Mouse (Mus musculus) lung, adult 2 months (tissue): ENCODE results near the gene Amy2a5.
"Not testable (repeated sequence)": the region's sequence is repeated elsewhere in the genome, so short reads cannot be mapped to it uniquely, and the experiment has no call there.

Source experiments
- CTCF ChIP-seq: fragments of 200-500 bp; IDR thresholded peaks from 2 replicates; pipeline ENCODE4 v1.5.1; 2011; ENCODE audit warnings: mild to moderate bottlenecking, low read length, control low read depth; ENCODE audit not compliant: insufficient read depth
- POLR2A ChIP-seq: fragments of 200-500 bp; IDR thresholded peaks from 2 replicates; pipeline ENCODE4 v1.6.1; 2011; ENCODE audit warnings: low read depth, mild to moderate bottlenecking, control low read depth, low read length, borderline replicate concordance; ENCODE audit errors: extremely low read depth

DNA sequence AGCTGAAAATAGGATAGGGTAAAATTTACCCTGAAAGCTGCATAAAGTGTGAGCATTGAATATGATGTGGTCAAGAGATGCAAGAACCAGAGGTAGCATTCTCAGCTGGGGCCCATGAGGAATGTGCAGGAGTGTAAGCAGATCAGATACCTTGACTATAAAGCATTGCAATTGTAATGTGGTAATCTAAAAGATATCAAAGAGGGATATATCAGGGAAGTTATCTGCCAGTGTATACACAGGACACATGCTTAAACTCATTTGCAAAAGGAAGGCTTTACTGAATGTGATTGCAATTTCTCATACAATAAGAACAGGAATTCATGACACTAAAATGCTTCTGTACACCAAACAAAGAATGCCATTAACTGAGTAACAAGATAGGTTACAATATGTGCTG, 20.9 kb upstream of the Amy2a5 start:
- not testable (repeated sequence) for TF ChIP-seq POLR2A, CTCF
